15 mouse cellular contexts compared by ENCODE assay signal in genomic region chr5:4662198-4662585, GRCm38 (mm10).
DNase-seq lines count a peak whose midpoint lies in the region; ATAC-seq and TF ChIP-seq lines count a peak whose summit lies in the region.
"Had no signal": no experiment of that assay in that cellular context is flagged by ENCODE, and none has a peak within 500 bp of the region (broad histone marks: within the 10 kb centered on the region; RNA-seq: fewer than 3 reads in every experiment).

No protein-coding gene starts in this region.

- no peak overlapping the region for H3K27ac ChIP-seq in hindbrain, embryonic 16.5 days (ENCODE audit: low read depth, low read length)
- H3K27ac ChIP-seq in hindbrain, embryonic 11.5 days (ENCODE audit: low read depth, low read length), result no peak overlapping the region
- H3K27ac ChIP-seq in lung, embryonic 15.5 days, result no peak overlapping the region
- no peak overlapping the region for H3K27ac ChIP-seq in lung, embryonic 16.5 days (ENCODE audit: low read length)
- H3K27ac ChIP-seq in stomach, embryonic 15.5 days, result no peak overlapping the region
- H3K27ac ChIP-seq: left cerebral cortex, adult 2 months; liver, embryonic 14.5 days had no signal

- no peak overlapping the region for H3K9ac ChIP-seq in hindbrain, embryonic 16.5 days (ENCODE audit: low read depth, low read length)
- no peak overlapping the region for H3K9ac ChIP-seq in hindbrain, embryonic 11.5 days (ENCODE audit: low read depth, low read length)
- H3K9ac ChIP-seq in lung, embryonic 15.5 days, result no peak overlapping the region
- no peak overlapping the region for H3K9ac ChIP-seq in lung, embryonic 16.5 days (ENCODE audit: low read length)
- H3K9ac ChIP-seq in stomach, embryonic 15.5 days, result no peak overlapping the region
- H3K9ac ChIP-seq: liver, embryonic 14.5 days had no signal

- no peaks in the 10 kb centered on the region for H3K36me3 ChIP-seq in hindbrain, embryonic 16.5 days (ENCODE audit: control insufficient read depth, insufficient read depth, low read length)
- no peaks in the 10 kb centered on the region for H3K36me3 ChIP-seq in hindbrain, embryonic 11.5 days (ENCODE audit: control insufficient read depth, insufficient read depth, low read length)
- no peaks in the 10 kb centered on the region for H3K36me3 ChIP-seq in lung, embryonic 15.5 days
- no peaks in the 10 kb centered on the region for H3K36me3 ChIP-seq in lung, embryonic 16.5 days (ENCODE audit: control insufficient read depth, insufficient read depth, low read length)
- no peaks in the 10 kb centered on the region for H3K36me3 ChIP-seq in stomach, embryonic 15.5 days

- no peak for ATAC-seq in hindbrain, embryonic 16.5 days
- ATAC-seq in hindbrain, embryonic 11.5 days (ENCODE audit: low FRiP score), result no peak
- peak; percentile 74; the same call in 1 of the 2 replicates for ATAC-seq in lung, embryonic 15.5 days (ENCODE audit: borderline replicate concordance, extremely low read depth, low FRiP score, low TSS enrichment)
- peak; percentile 76 for ATAC-seq in lung, embryonic 16.5 days (ENCODE audit: low read depth)
- no peak for ATAC-seq in stomach, embryonic 15.5 days (ENCODE audit: insufficient read depth, low FRiP score, low read depth)
- ATAC-seq in megakaryocyte-erythroid progenitor cell, adult 5-6 weeks (replicated peaks; ENCODE audit: low FRiP score, low TSS enrichment, poor library complexity, severe bottlenecking), result no peak

- 73% methylated on average over 6 of the region's 6 CpGs for WGBS in hindbrain, embryonic 16.5 days
- 82% methylated on average over 6 of the region's 6 CpGs for WGBS in hindbrain, embryonic 11.5 days
- WGBS in lung, embryonic 15.5 days, result 27% methylated on average over 6 of the region's 6 CpGs
- 39% methylated on average over 6 of the region's 6 CpGs for WGBS in lung, adult 2 months
- 32% methylated on average over 6 of the region's 6 CpGs for WGBS in lung, embryonic 16.5 days
- WGBS in stomach, embryonic 15.5 days, result 35% methylated on average over 6 of the region's 6 CpGs

- DNase-seq in hindbrain, embryonic 11.5 days (ENCODE audit: low spot score), result no peak
- no peak for DNase-seq in lung, adult 2 months
- DNase-seq in layer of hippocampus, adult 18-20 months (ENCODE audit: low spot score in 2 of 2), result no peak
- DNase-seq: adrenal gland, postnatal 36 days; heart, postnatal 36 days; right cerebral cortex, postnatal 25 days; thymus, postnatal 36 days had no signal

- no peaks in the 10 kb centered on the region; the same call in 1 of the 2 replicates for H3K27me3 ChIP-seq in hindbrain, embryonic 16.5 days (replicated peaks; ENCODE audit: control insufficient read depth, insufficient read depth, low read length)
- no peaks in the 10 kb centered on the region for H3K27me3 ChIP-seq in hindbrain, embryonic 11.5 days (ENCODE audit: control insufficient read depth, insufficient read depth, low read length)
- 0 out of 2 replicates have a peak, but pooled peaks cover 4% of the 10 kb centered on the region for H3K27me3 ChIP-seq in lung, embryonic 15.5 days
- H3K27me3 ChIP-seq in lung, embryonic 16.5 days (ENCODE audit: control insufficient read depth, insufficient read depth, low read depth, low read length), result 0 out of 2 replicates have a peak, but pooled peaks cover 2% of the 10 kb centered on the region
- no peaks in the 10 kb centered on the region for H3K27me3 ChIP-seq in stomach, embryonic 15.5 days (replicated peaks)

- H3K4me3 ChIP-seq in hindbrain, embryonic 16.5 days (ENCODE audit: low read length), result no peak overlapping the region
- H3K4me3 ChIP-seq in hindbrain, embryonic 11.5 days (ENCODE audit: low read depth, low read length), result no peak overlapping the region
- H3K4me3 ChIP-seq in lung, embryonic 15.5 days, result 0 out of 2 replicates have a peak overlapping the region, but pooled peaks have one; percentile 3
- H3K4me3 ChIP-seq in lung, adult 2 months (replicated peaks; ENCODE audit: extremely low read depth, low read depth, low read length), result no peak overlapping the region
- peak overlapping the region; percentile 18; the same call in 1 of the 2 replicates for H3K4me3 ChIP-seq in lung, embryonic 16.5 days (ENCODE audit: low read length)
- no peak overlapping the region for H3K4me3 ChIP-seq in stomach, embryonic 15.5 days (replicated peaks)
- H3K4me3 ChIP-seq: erythroblast, embryonic 14.5 days; left cerebral cortex, adult 2 months had no signal

- H3K9me3 ChIP-seq in hindbrain, embryonic 16.5 days (ENCODE audit: control insufficient read depth, low read length), result no peaks in the 10 kb centered on the region
- H3K9me3 ChIP-seq in hindbrain, embryonic 11.5 days (ENCODE audit: control insufficient read depth, low read length), result no peaks in the 10 kb centered on the region
- no peaks in the 10 kb centered on the region for H3K9me3 ChIP-seq in lung, embryonic 15.5 days
- H3K9me3 ChIP-seq in lung, embryonic 16.5 days (ENCODE audit: control insufficient read depth, low read length), result no peaks in the 10 kb centered on the region; the same call in 1 of the 2 replicates
- peaks cover under 1% of the 10 kb centered on the region; the same call in 1 of the 2 replicates for H3K9me3 ChIP-seq in stomach, embryonic 15.5 days

- no peak for TF ChIP-seq POLR2A in lung, adult 2 months (IDR thresholded peaks at IDR 0.05; ENCODE audit: borderline replicate concordance, extremely low read depth, low read depth, low read length)

- 0 out of 2 replicates have a peak overlapping the region, but pooled peaks have one; percentile 19 for H3K4me2 ChIP-seq in hindbrain, embryonic 16.5 days (ENCODE audit: low read length)
- no peak overlapping the region for H3K4me2 ChIP-seq in hindbrain, embryonic 11.5 days (replicated peaks; ENCODE audit: low read depth, low read length)
- peak overlapping the region; percentile 42 for H3K4me2 ChIP-seq in lung, embryonic 15.5 days
- peak overlapping the region; percentile 47 for H3K4me2 ChIP-seq in lung, embryonic 16.5 days (ENCODE audit: low read depth, low read length)
- peak overlapping the region; percentile 21; the same call in 1 of the 2 replicates for H3K4me2 ChIP-seq in stomach, embryonic 15.5 days

- H3K4me1 ChIP-seq in hindbrain, embryonic 16.5 days (ENCODE audit: control insufficient read depth, insufficient read depth, low read depth, low read length), result peaks cover 5% of the 10 kb centered on the region; the same call in 1 of the 2 replicates
- H3K4me1 ChIP-seq in hindbrain, embryonic 11.5 days (replicated peaks; ENCODE audit: control insufficient read depth, insufficient read depth, low read length), result no peaks in the 10 kb centered on the region
- H3K4me1 ChIP-seq in lung, embryonic 15.5 days, result peaks cover 16% of the 10 kb centered on the region
- no peaks in the 10 kb centered on the region for H3K4me1 ChIP-seq in lung, adult 2 months (ENCODE audit: control insufficient read depth, insufficient read depth, low read length)
- H3K4me1 ChIP-seq in lung, embryonic 16.5 days (replicated peaks; ENCODE audit: control insufficient read depth, insufficient read depth, low read length), result peaks cover 8% of the 10 kb centered on the region
- no peaks in the 10 kb centered on the region for H3K4me1 ChIP-seq in stomach, embryonic 15.5 days

- TF ChIP-seq CTCF in lung, adult 2 months (IDR thresholded peaks at IDR 0.05; ENCODE audit: insufficient read depth, low read length), result no peak

Comparison
In these comparisons a context has a peak if more than half of its experiments do, and no peak if none do; other contexts are left out.
1. H3K4me3 ChIP-seq: peak in lung, embryonic 15.5 days (single experiment) and lung, embryonic 16.5 days (single experiment); none in hindbrain, embryonic 16.5 days (single experiment), hindbrain, embryonic 11.5 days (single experiment), lung, adult 2 months (single experiment) and stomach, embryonic 15.5 days (single experiment).
2. ATAC-seq: peak in lung, embryonic 15.5 days (single experiment) and lung, embryonic 16.5 days (single experiment); none in hindbrain, embryonic 16.5 days (single experiment), hindbrain, embryonic 11.5 days (single experiment), stomach, embryonic 15.5 days (single experiment) and megakaryocyte-erythroid progenitor cell, adult 5-6 weeks (single experiment).